Mouse (Mus musculus) embryo, embryonic 9.5 days (tissue): ENCODE measurements at regions not wholly inside any gene's neighbourhood (a gene's known extent, or its start where the extent isn't known, plus 50 kb on each side); places are given as distances from the start of the nearest gene placed in this dataset.

ENCODE experiments used
- DNase-seq: peaks from one replicate; pipeline ENCODE4 v3.0.0-alpha.2; 2017; ENCODE audit errors: extremely low spot score

GRCm38 (mm10) chr6:117279297-117279696, 111.0 kb downstream of the Cxcl12 start:
- DNase-seq, result no peak

- peak; percentile 5 for DNase-seq
These were observed 111.6 kb downstream of the Cxcl12 start for GRCm38 (mm10) chr6:117279786-117280411.

- no peak for DNase-seq
These were observed 112.6 kb downstream of the Cxcl12 start for GRCm38 (mm10) chr6:117280911-117281310.

- DNase-seq, result no peak
These were observed 115.3 kb downstream of the Cxcl12 start for GRCm38 (mm10) chr6:117283616-117284015.

- DNase-seq, result no peak
These were observed 116.2 kb downstream of the Cxcl12 start for GRCm38 (mm10) chr6:117284376-117285106.

- no peak for DNase-seq
These were observed 119.1 kb downstream of the Cxcl12 start for GRCm38 (mm10) chr6:117287396-117287795.

GRCm38 (mm10) chr6:117293780-117294465, 125.6 kb downstream of the Cxcl12 start:
- DNase-seq, result no peak

- DNase-seq, result no peak
These were observed 129.6 kb downstream of the Cxcl12 start for GRCm38 (mm10) chr6:117297918-117298317.

GRCm38 (mm10) chr6:117299503-117300288, 131.4 kb downstream of the Cxcl12 start:
- DNase-seq, result peak; percentile 9

- DNase-seq, result no peak
These were observed 135.0 kb downstream of the Cxcl12 start for GRCm38 (mm10) chr6:117303361-117303760.

- DNase-seq, result no peak
These were observed 137.5 kb downstream of the Cxcl12 start for GRCm38 (mm10) chr6:117305736-117306250.

GRCm38 (mm10) chr6:117308636-117309035, 140.3 kb downstream of the Cxcl12 start:
- no peak for DNase-seq

GRCm38 (mm10) chr6:117312891-117313781, 144.8 kb downstream of the Cxcl12 start:
- no peak for DNase-seq

- DNase-seq, result no peak
These were observed 145.7 kb downstream of the Cxcl12 start for GRCm38 (mm10) chr6:117313944-117314566.

- no peak for DNase-seq
These were observed 155.0 kb downstream of the Cxcl12 start for GRCm38 (mm10) chr6:117323301-117323700.

GRCm38 (mm10) chr6:117323850-117324249, 155.5 kb downstream of the Cxcl12 start:
- no peak for DNase-seq

- peak; percentile 53 for DNase-seq
These were observed 158.8 kb downstream of the Cxcl12 start for GRCm38 (mm10) chr6:117326835-117327775.

GRCm38 (mm10) chr6:117329164-117329939, 161.0 kb downstream of the Cxcl12 start:
- DNase-seq, result no peak
